Mouse (Mus musculus): Measurements from ENCODE around the gene Cldn10. TPM values are rescaled to one million over a fixed set of nuclear protein-coding genes. Genes with fewer than 3 reads are reported as not detected.
A peak's percentile ranks its signal among the peaks of the same experiment; 100 is the strongest.

Gene Cldn10
- polyA plus RNA-seq, 1 experiment from 2014 or later: 3.0 TPM

DNA sequence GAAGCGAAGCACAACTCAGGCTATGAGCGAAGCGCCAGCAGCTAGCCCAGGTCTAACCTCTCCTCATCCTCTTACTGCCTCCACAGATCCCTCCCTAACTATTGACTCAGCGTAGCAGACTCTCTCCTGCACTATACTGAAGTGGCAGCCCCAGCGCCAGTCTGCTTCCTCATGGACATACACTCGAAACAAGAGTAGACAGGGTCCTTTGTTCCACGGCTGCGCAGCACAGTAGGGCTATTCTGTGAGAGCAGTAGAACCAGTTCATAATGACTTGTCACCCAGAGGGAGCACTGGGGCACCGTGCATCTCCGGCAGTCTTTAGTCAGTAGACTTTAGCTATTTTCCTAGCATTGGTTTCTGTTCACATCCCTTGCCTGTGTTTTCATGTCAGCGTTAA lies 48.4 kb downstream of the Cldn10 start:
- Histone ChIP-seq H3K27me3 (replicated peaks; ENCODE audit: low read depth, poor library complexity, severe bottlenecking) (peaks cover under 1% of the 10 kb centered on the region; the same call in 1 of the 2 replicates), H3K4me1 (peaks cover 12% of the 10 kb centered on the region), H3K36me3 (replicated peaks) (no peaks in the 10 kb centered on the region), H3K4me3 (no peak overlapping the region), H3K9me3 (no peaks in the 10 kb centered on the region), H3K27ac (replicated peaks) (no peak overlapping the region)
- no peak for DNase-seq (ENCODE audit: low spot score)
- 64% methylated on average over 11 of the region's 11 CpGs for WGBS

DNA sequence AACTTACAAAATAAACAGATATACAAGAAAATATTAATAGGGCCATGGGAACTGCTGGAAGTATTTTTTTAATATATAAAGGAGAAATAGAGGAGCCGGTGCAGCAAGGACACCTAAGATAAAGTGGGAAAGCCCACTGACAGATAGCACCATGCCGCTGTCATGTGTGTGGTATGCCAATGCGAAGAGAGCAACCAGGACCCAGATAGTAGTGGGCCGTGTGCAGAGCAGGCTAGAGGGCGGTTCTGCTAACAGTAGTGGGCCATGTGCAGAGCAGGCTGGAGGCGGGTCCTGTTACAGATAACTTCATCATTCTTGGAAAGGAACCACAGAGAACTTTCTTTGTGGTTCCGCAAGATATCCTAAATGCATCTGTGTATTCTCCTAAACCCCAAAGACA lies 49.0 kb downstream of the Cldn10 start:
- H3K27ac ChIP-seq (replicated peaks): no peak overlapping the region
- DNase-seq (ENCODE audit: low spot score): no peak
- WGBS: 91% methylated on average over 7 of the region's 7 CpGs
- H3K4me3 ChIP-seq: no peak overlapping the region
- no peaks in the 10 kb centered on the region for H3K36me3 ChIP-seq (replicated peaks)
- no peaks in the 10 kb centered on the region for H3K9me3 ChIP-seq
- H3K27me3 ChIP-seq (replicated peaks; ENCODE audit: low read depth, poor library complexity, severe bottlenecking): no peaks in the 10 kb centered on the region; the same call in 1 of the 2 replicates
- peaks cover 12% of the 10 kb centered on the region for H3K4me1 ChIP-seq

DNA sequence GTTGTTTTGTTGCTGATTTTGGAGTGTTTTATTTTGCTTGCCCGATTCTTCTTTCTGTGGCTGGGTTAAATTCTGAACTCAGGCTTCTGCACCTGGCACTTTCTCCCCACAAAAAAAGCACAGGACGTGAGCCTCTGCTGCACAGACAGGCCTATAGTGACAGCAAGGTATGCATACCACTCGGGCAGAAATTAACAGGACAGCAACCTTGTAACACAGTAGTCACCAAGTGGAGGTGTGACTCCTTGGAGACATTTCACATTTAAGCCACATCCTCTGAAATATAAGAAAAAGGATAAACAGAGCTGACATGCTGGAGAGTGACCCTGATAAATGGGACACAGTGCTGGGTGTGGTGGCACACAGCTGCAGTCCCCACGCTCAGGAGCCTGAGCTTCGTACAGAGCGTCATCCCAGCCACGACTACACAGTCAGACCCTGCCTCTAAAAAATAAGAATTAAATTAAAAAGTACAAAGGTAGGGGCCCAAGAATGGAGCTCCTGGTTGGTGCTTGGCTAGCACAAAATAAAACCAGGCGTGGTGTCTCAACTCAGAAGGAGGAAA lies 50.9 kb downstream of the Cldn10 start:
- no peaks in the 10 kb centered on the region for H3K36me3 ChIP-seq (replicated peaks)
- peaks cover 11% of the 10 kb centered on the region for H3K4me1 ChIP-seq
- WGBS: 79% methylated on average over 8 of the region's 8 CpGs
- H3K4me3 ChIP-seq: no peak overlapping the region
- H3K27me3 ChIP-seq (replicated peaks; ENCODE audit: low read depth, poor library complexity, severe bottlenecking): no peaks in the 10 kb centered on the region; the same call in 1 of the 2 replicates
- no peak for DNase-seq (ENCODE audit: low spot score)
- no peak overlapping the region for H3K27ac ChIP-seq (replicated peaks)
- no peaks in the 10 kb centered on the region for H3K9me3 ChIP-seq

DNA sequence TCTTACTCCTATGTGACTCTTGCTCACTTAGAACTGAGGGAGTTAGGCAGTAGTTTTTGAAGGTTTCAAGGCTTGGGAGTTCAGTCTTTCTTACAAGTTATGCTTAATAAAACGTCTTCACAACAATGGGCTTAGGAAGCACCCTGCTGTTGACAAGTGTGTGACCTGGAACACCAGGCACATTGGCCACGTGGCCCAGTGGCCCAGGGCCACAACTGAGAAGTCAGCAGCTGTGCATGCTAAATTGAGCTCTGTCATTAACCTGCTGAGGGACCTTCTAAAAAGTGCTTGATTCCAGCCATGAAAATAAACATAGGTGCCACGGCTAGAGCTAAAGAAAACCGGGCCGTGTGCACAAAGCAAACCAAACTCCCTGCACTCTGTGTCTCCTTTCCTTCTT lies 51.7 kb downstream of the Cldn10 start:
- H3K4me1 ChIP-seq: peaks cover 5% of the 10 kb centered on the region
- H3K9me3 ChIP-seq: no peaks in the 10 kb centered on the region
- no peaks in the 10 kb centered on the region for H3K36me3 ChIP-seq (replicated peaks)
- H3K27ac ChIP-seq (replicated peaks): no peak overlapping the region
- 56% methylated on average over 5 of the region's 5 CpGs for WGBS
- no peaks in the 10 kb centered on the region; the same call in 1 of the 2 replicates for H3K27me3 ChIP-seq (replicated peaks; ENCODE audit: low read depth, poor library complexity, severe bottlenecking)
- H3K4me3 ChIP-seq: no peak overlapping the region
- no peak for DNase-seq (ENCODE audit: low spot score)

DNA sequence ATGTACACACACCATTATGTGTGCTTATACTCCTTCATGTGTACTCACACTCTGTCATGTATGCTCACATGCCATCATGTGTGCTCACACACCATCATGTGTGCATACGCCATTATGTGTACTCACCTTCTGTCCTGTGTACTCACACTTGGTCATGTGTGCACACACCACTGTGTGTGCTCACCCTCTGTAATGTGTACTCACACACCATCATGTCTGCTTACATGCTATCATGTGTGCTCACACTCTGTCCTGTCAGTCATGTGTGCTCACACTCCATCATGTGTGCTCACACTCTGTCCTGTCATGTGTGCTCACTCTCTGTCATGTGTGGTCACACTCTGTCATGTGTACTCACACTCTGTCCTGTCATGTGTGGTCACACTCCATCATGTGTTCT lies 52.3 kb downstream of the Cldn10 start:
- DNase-seq (ENCODE audit: low spot score): no peak
- Histone ChIP-seq H3K4me3 (no peak overlapping the region), H3K27me3 (replicated peaks; ENCODE audit: low read depth, poor library complexity, severe bottlenecking) (no peaks in the 10 kb centered on the region; the same call in 1 of the 2 replicates), H3K36me3 (replicated peaks) (no peaks in the 10 kb centered on the region), H3K27ac (replicated peaks) (no peak overlapping the region), H3K4me1 (no peaks in the 10 kb centered on the region), H3K9me3 (no peaks in the 10 kb centered on the region)
- WGBS: 95% methylated on average over 1 of the region's 1 CpGs

DNA sequence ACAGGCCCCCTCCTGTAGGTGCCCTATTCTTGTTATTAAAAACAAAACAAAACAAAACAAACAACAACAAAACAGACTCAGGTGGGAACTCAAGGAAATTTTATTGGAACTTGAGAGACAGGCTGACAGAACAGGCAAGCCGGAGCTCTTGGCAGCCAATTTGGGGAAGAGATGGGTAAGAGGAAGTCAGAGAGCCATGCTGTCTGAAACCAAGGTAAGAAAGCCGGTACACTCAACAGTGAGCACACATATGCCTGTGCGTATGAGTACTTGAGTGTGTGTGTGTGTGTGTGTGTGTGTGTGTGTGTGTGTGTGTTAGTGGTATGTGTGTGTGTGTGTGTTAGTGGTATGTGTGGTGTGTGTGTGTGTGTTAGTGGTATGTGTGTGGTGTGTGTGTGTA lies 54.6 kb downstream of the Cldn10 start:
- no peak for DNase-seq (ENCODE audit: low spot score)
- Histone ChIP-seq H3K4me1 (no peaks in the 10 kb centered on the region), H3K27me3 (replicated peaks; ENCODE audit: low read depth, poor library complexity, severe bottlenecking) (no peaks in the 10 kb centered on the region), H3K27ac (replicated peaks) (no peak overlapping the region), H3K9me3 (no peaks in the 10 kb centered on the region), H3K4me3 (no peak overlapping the region), H3K36me3 (replicated peaks) (no peaks in the 10 kb centered on the region)
- 87% methylated on average over 3 of the region's 3 CpGs for WGBS

DNA sequence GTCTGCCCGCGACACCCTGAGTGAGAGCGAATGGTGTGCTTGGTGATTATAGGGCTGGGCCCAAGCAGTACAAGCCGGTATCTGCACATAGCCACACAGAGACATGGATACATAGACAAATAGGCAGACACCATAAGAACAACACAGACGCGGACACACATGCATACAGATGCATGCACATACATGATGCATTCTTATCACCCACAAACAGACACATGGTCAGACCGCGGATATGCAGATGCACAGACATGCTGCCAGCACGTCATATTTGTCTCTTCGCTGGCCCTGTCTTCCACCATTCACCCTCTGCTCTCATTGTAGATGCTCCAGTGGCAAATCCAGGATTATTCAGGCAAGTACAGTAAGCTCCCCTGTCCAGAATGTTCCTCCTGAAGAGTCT lies 59.1 kb downstream of the Cldn10 start:
- no peak for DNase-seq (ENCODE audit: low spot score)
- H3K9me3 ChIP-seq: no peaks in the 10 kb centered on the region
- H3K4me1 ChIP-seq: no peaks in the 10 kb centered on the region
- no peaks in the 10 kb centered on the region for H3K36me3 ChIP-seq (replicated peaks)
- no peak overlapping the region for H3K27ac ChIP-seq (replicated peaks)
- H3K4me3 ChIP-seq: no peak overlapping the region
- no peaks in the 10 kb centered on the region for H3K27me3 ChIP-seq (replicated peaks; ENCODE audit: low read depth, poor library complexity, severe bottlenecking)
- WGBS: 95% methylated on average over 10 of the region's 10 CpGs

DNA sequence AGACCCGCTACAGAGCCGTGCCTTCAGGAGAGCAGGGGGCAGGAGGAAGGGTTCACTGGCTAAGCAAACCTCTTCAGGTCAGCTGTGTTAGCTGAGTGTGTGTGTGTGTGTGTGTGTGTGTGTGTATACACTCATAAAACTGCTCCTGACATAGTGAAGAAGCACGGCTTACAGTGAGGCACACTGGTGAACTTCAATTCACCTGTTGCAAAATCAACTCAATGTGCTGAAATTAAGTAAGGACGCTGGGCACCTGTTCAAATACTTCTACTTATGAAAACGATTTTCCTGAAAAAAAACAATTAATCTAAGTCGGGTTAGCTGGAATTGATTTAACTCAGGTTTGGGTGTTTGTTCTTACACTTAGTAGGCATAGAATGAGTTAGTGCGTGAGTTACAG lies 60.5 kb downstream of the Cldn10 start:
- H3K4me1 ChIP-seq: peaks cover 2% of the 10 kb centered on the region; the same call in 1 of the 2 replicates
- 84% methylated on average over 7 of the region's 7 CpGs for WGBS
- peaks cover 9% of the 10 kb centered on the region for H3K27me3 ChIP-seq (replicated peaks; ENCODE audit: low read depth, poor library complexity, severe bottlenecking)
- no peaks in the 10 kb centered on the region for H3K9me3 ChIP-seq
- H3K27ac ChIP-seq (replicated peaks): no peak overlapping the region
- no peaks in the 10 kb centered on the region for H3K36me3 ChIP-seq (replicated peaks)
- no peak overlapping the region for H3K4me3 ChIP-seq
- no peak for DNase-seq (ENCODE audit: low spot score)

DNA sequence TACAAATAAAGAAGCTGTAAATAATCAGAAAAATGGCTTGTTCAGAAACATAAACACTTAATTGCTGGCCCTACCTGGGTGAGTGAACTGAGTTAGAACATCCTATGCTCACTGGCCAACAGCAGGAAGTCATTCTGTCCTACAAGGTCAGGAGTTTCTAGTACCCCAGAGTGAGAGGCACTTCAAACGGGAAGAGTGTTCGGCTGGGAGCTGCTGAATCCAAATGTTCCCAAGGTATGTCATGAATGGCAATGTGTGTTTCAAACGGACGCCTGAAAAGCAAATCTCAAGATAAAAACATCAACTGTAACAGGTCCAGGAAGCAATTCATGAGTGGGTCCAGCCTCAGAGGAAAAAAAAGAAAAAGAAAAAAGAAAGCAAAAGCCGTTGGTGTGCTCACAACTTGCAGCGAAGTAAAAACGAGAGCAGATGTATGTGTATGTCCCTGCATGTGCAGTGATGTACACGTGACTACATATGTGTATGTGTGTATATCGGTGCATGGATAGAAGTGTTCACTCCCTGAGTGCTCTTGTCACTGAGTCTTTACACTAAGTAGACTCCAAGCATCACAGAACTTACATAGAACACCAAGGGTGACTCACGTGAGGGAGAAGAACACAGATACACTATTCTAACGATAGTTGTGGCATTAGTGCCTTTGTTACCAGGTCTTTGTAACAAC lies 62.4 kb downstream of the Cldn10 start:
- Histone ChIP-seq H3K4me3 (no peak overlapping the region), H3K27ac (replicated peaks) (no peak overlapping the region), H3K4me1 (peaks cover 22% of the 10 kb centered on the region), H3K27me3 (replicated peaks; ENCODE audit: low read depth, poor library complexity, severe bottlenecking) (peaks cover 29% of the 10 kb centered on the region), H3K36me3 (replicated peaks) (no peaks in the 10 kb centered on the region), H3K9me3 (no peaks in the 10 kb centered on the region)
- no peak for DNase-seq (ENCODE audit: low spot score)
- WGBS: 82% methylated on average over 11 of the region's 11 CpGs

DNA sequence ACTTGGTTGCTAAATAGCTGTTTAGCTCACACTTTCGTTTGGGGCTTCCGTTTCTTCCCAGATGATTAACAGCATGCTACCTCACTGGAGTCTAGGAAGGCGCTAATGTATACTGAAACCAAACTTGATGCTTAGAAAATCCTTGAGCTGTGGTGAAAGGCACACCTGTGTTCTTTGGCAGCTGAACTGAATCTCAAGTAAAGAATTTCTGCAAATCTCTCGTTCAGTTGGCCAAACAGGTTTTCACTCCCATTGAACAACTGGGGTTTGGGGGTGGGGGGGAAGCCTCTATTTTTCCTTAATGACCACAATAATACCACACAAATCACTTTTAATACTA lies 63.0 kb downstream of the Cldn10 start:
- 67% methylated on average over 4 of the region's 4 CpGs for WGBS
- DNase-seq (ENCODE audit: low spot score): no peak

DNA sequence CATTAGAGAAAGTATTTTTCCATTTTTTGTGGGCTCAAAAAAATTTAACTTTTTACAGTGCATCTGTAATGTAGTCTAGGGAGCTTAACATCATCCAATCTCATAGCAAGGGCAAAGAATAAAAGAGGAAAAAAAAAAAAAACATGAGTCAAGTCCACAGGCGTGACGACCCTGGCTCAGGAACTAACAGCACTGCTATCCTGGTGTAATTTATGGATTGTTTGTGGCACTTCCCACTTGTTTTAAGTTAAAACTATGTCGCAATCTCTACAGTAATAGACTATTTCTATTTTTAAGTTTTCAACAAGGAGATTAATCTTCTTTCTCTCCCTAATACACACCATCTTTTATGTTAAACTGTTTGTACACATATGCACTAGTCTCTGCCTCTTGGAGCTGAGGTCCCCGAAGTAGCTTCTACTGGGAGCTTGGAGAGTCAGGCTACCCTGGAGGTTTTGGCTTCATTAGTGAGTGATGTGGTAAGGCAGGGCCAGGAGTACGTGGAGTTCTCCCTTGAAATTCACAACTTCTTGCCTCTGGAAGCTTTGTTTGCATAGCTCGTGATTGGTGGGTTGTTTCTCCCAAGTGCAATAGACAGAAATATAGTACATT lies 63.9 kb downstream of the Cldn10 start:
- no peaks in the 10 kb centered on the region for H3K9me3 ChIP-seq
- H3K4me3 ChIP-seq: no peak overlapping the region
- H3K27ac ChIP-seq (replicated peaks): no peak overlapping the region
- H3K36me3 ChIP-seq (replicated peaks): no peaks in the 10 kb centered on the region
- H3K4me1 ChIP-seq: peaks cover 26% of the 10 kb centered on the region
- no peak for DNase-seq (ENCODE audit: low spot score)
- 79% methylated on average over 6 of the region's 6 CpGs for WGBS
- peaks cover 40% of the 10 kb centered on the region for H3K27me3 ChIP-seq (replicated peaks; ENCODE audit: low read depth, poor library complexity, severe bottlenecking)

More for the DNA sequence above, 63.0 kb downstream of the Cldn10 start:
- no peaks in the 10 kb centered on the region for H3K36me3 ChIP-seq (replicated peaks)
- peaks cover 33% of the 10 kb centered on the region for H3K27me3 ChIP-seq (replicated peaks; ENCODE audit: low read depth, poor library complexity, severe bottlenecking)
- no peak overlapping the region for H3K4me3 ChIP-seq
- peaks cover 26% of the 10 kb centered on the region for H3K4me1 ChIP-seq
- H3K27ac ChIP-seq (replicated peaks): no peak overlapping the region
- no peaks in the 10 kb centered on the region for H3K9me3 ChIP-seq

DNA sequence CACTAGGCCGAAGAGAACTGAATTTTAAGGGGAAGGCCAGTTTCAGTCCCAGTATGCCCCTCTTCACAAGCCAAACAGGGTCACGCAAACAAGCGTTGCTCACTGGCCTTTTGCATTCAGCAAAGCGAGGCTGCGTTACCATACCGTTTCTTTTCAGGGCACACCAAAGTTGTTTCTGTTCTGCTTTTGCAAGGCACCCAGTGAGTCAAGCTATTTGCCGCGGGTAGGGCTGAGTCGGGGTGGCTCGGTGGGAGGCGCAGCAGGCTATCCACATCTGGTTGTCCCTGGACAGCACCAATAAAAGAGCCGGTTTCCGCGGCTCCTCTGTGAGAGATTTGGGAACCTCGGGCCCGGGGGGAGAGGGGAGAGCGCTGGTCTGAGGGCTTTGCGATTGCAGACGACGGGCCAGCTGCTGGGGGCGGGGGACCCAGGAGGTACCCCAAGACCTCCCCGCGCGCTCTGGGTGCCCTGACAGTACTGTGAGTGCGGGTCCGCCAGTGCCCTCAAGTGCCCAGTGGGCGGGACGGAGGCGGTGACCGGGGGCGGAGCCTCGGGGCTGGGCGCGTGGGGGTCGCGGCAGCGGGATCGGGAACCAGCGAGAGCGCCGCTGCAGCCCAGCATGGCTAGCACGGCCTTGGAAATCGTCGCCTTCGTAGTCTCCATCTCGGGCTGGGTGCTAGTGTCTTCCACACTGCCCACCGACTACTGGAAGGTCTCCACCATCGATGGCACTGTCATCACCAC lies 66.8 kb downstream of the Cldn10 start:
- H3K4me3 ChIP-seq: peak overlapping the region; percentile 73
- H3K27ac ChIP-seq (replicated peaks): peak overlapping the region; percentile 77
- DNase-seq (ENCODE audit: low spot score): peak; percentile 86
- H3K4me1 ChIP-seq: peaks cover 33% of the 10 kb centered on the region
- WGBS: under 1% methylated on average over 48 of the region's 48 CpGs
- peaks cover 55% of the 10 kb centered on the region for H3K27me3 ChIP-seq (replicated peaks; ENCODE audit: low read depth, poor library complexity, severe bottlenecking)
- no peaks in the 10 kb centered on the region for H3K9me3 ChIP-seq
- H3K36me3 ChIP-seq (replicated peaks): no peaks in the 10 kb centered on the region
